Mouse (Mus musculus) limb, embryonic 13.5 days (tissue): ENCODE measurements around the gene Ncmap. TPM values are rescaled to one million over a fixed set of nuclear protein-coding genes. Genes with fewer than 3 reads are reported as not detected.

Experiments
- ATAC-seq: fragments of 200-750 bp; cut with Nextera tagmentation; 2 replicates; pipeline ENCODE4 v1.8.0; 2017; ENCODE audit warnings: low read depth, moderate number of reproducible peaks, moderate TSS enrichment; ENCODE audit not compliant: low FRiP score
- H3K27ac ChIP-seq: fragments of 300-500 bp; sonication (generic); 2 replicates; pipeline ENCODE4 v1.5.1; 2015; ENCODE audit warnings: inconsistent platforms, mild to moderate bottlenecking, moderate library complexity
- H3K27me3 ChIP-seq: fragments of 300-500 bp; sonication (generic); 2 replicates; pipeline ENCODE4 v1.6.1; 2015; ENCODE audit warnings: mild to moderate bottlenecking, inconsistent platforms
- H3K36me3 ChIP-seq: fragments of 300-500 bp; sonication (generic); 2 replicates; pipeline ENCODE4 v1.6.1; 2015; ENCODE audit warnings: inconsistent platforms, mild to moderate bottlenecking, moderate library complexity
- H3K4me1 ChIP-seq: fragments of 300-500 bp; sonication (generic); 2 replicates; pipeline ENCODE4 v1.6.1; 2015; ENCODE audit warnings: inconsistent platforms
- H3K4me2 ChIP-seq: fragments of 300-500 bp; sonication (generic); replicated peaks from 2 replicates; pipeline ENCODE4 v1.6.1; 2015; ENCODE audit warnings: inconsistent platforms, mild to moderate bottlenecking, moderate library complexity
- H3K4me3 ChIP-seq: fragments of 300-500 bp; sonication (generic); 2 replicates; pipeline ENCODE4 v1.5.1; 2015; ENCODE audit warnings: moderate library complexity, mild to moderate bottlenecking, inconsistent platforms
- H3K9ac ChIP-seq: fragments of 300-500 bp; sonication (generic); 2 replicates; pipeline ENCODE4 v1.6.1; 2015; ENCODE audit warnings: mild to moderate bottlenecking, inconsistent platforms
- H3K9me3 ChIP-seq: fragments of 300-500 bp; sonication (generic); 2 replicates; pipeline ENCODE4 v1.6.1; 2016; ENCODE audit warnings: inconsistent platforms
- WGBS: fragments of 180-500 bp; shearing (Covaris S2); methylation state at CpG from one replicate; pipeline ENCODE4 v1.1.7; 2015; 5-methylcytosine and 5-hydroxymethylcytosine counted together
- microRNA counts: library from miRNA; unstranded; fragments of <30 nt; microRNA quantifications from one replicate; lab custom pipeline; 2016
- microRNA-seq: library from miRNA; unstranded; fragments of <30 nt; microRNA quantifications from one replicate; pipeline ENCODE4, GENCODE M21; 2016
- polyA plus RNA-seq: library from polyadenylated mRNA; unstranded; fragments of >200 nt; fragmentation: Nextera tagmentation; extraction: Ambion mirVana; gene quantifications from 2 replicates; pipeline ENCODE4 v1.2.1, GENCODE M21; 2015

Gene Ncmap
- polyA plus RNA-seq, 1 experiment from 2014 or later: 12.0 TPM

DNA sequence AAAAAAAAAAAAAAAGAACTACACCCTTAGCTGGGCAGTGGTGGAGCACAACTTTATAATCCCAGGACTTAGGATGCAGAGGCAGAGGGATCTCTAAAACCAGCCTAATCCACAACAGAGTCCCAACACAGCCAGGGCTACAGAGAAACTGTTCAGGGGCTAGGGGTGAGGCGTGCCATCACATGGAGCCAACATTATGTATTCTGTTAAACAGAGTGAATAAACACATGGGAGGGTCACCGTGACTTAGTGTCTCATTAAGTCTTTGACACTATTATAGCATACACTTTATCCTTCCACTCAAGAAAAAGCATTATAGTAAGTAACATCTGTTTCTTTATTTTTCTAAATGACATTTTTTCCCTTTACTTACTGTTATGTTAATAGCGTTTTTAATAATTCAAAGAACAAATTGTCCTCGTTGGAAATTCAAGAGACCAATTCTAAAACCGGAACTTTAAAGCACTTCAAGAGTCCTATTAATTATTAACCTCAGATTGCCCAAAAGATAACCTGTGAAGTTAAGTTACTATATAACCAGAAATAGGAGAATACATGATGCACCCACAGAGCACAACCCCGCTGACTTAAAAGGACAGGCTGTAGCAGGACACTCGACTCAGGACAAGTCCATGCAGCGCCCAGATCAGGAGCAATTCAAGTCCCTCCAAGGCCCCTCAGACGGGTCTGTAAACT is 62.6 kb downstream of the Ncmap start:
- Histone ChIP-seq H3K9ac (no peak overlapping the region), H3K4me3 (no peak overlapping the region), H3K27ac (no peak overlapping the region), H3K27me3 (no peaks in the 10 kb centered on the region), H3K4me2 (no peak overlapping the region), H3K4me1 (no peaks in the 10 kb centered on the region), H3K9me3 (no peaks in the 10 kb centered on the region), H3K36me3 (peaks cover 97% of the 10 kb centered on the region)
- ATAC-seq: no peak
- WGBS: 91% methylated on average over 9 of the region's 9 CpGs

DNA sequence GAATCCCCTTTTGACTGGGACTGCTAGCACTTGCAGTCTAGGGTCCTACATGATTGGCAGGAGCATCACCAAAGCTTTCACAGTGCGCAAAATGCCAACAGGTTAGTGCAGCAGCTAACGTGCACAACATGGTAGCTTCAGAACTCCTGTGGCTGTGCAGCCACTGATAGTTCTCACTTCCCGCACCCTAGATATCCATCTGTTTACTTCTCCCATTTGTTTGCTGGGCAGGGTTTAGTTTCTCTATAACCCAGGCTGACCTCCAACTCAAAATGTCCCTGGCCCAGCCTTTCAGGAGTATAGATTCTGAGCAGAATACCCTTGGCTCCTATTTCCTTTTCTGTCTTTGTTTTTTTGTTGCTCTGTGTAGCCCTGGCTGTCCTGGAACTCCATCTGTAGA is 71.6 kb downstream of the Ncmap start:
- WGBS: 92% methylated on average over 3 of the region's 3 CpGs
- H3K4me3 ChIP-seq: no peak overlapping the region
- no peaks in the 10 kb centered on the region for H3K9me3 ChIP-seq
- H3K4me2 ChIP-seq: no peak overlapping the region
- H3K36me3 ChIP-seq: peaks cover 97% of the 10 kb centered on the region
- no peaks in the 10 kb centered on the region for H3K27me3 ChIP-seq
- no peaks in the 10 kb centered on the region for H3K4me1 ChIP-seq
- no peak for ATAC-seq
- no peak overlapping the region for H3K27ac ChIP-seq
- H3K9ac ChIP-seq: no peak overlapping the region

DNA sequence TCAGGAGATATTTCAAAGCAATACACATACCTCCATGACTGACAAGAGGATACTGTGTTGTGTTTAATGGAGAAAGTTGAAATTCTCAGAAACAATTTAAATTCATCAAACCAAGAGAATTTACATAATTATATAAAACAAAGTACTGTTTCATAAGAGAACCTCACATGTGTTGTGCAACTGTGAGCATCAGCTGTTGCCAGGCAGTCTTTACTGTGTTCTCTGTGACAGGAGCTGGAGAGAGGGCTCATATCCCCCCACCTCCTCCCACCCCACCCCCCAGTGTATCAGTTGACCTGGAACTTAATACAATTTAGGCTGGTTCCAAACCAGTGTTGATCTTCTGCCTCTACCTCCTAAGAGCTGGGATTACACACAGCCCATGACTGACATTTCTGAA is 72.0 kb downstream of the Ncmap start:
- Histone ChIP-seq H3K9ac (no peak overlapping the region), H3K4me2 (no peak overlapping the region), H3K9me3 (no peaks in the 10 kb centered on the region), H3K36me3 (peaks cover 97% of the 10 kb centered on the region), H3K4me3 (no peak overlapping the region), H3K27me3 (no peaks in the 10 kb centered on the region), H3K4me1 (no peaks in the 10 kb centered on the region), H3K27ac (no peak overlapping the region)
- no peak for ATAC-seq

DNA sequence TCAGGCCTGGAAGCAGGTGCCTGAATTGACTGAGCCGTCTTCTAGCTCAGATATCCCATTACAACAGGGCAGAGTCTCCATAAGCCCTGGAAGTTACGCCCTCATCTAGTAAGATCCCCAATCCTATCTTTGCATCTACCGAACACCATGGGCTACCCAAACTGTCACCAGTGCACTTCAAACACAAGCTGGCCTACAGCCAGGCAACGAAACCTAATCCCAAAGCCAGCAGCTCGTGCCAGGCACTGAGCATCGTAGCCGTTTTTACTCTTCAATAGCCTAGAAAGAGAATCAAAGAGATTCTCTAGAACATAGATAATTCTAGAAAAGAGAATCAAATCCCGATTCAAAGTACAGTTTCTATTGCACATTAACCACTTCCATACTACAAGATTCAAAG is 75.0 kb downstream of the Ncmap start:
- H3K9me3 ChIP-seq: no peaks in the 10 kb centered on the region
- H3K9ac ChIP-seq: no peak overlapping the region
- peaks cover 96% of the 10 kb centered on the region for H3K36me3 ChIP-seq
- H3K27ac ChIP-seq: no peak overlapping the region
- 87% methylated on average over 8 of the region's 8 CpGs for WGBS
- H3K4me3 ChIP-seq: no peak overlapping the region
- no peaks in the 10 kb centered on the region for H3K4me1 ChIP-seq
- H3K4me2 ChIP-seq: no peak overlapping the region
- ATAC-seq: no peak
- no peaks in the 10 kb centered on the region for H3K27me3 ChIP-seq

MicroRNAs encoded within 50 kb of the gene (microRNA counts, 519-probe panel; counts per million panel counts)
- not detected for microRNA mmu-miR-700 (lab: Ali Mortazavi, UCI)

Small RNA genes lying within 50 kb of the gene (microRNA-seq; reads per million reads assigned to microRNA genes)
- gene Mir700: 174 reads per million, percentile 60 among the genes with 10 or more reads in this experiment

Other genes with a start within 250 kb of the Ncmap start
- gene Clic4, start 125.4 kb downstream of the Ncmap start, polyA plus RNA-seq: 137 and 146 TPM in 2 replicates
- gene Srrm1, start 44.9 kb downstream of the Ncmap start, polyA plus RNA-seq: 295 and 303 TPM in 2 replicates
- 13.5 and 15.6 TPM in 2 replicates for gene Rcan3, start 35.6 kb upstream of the Ncmap start, polyA plus RNA-seq
- gene Stpg1, start 96.6 kb upstream of the Ncmap start, polyA plus RNA-seq: not detected in 2 replicates
- gene Nipal3, start 96.8 kb upstream of the Ncmap start, polyA plus RNA-seq: 2.8 and 3.1 TPM in 2 replicates
- gene Grhl3, start 175.4 kb upstream of the Ncmap start, polyA plus RNA-seq: 19.7 and 21.1 TPM in 2 replicates